Mouse (Mus musculus): ENCODE results near the gene Setd1a.
"Not testable (repeated sequence)": the region's sequence is repeated elsewhere in the genome, so short reads cannot be mapped to it uniquely, and the experiment has no call there.

Setd1a gene

GRCm38 (mm10) chr7:127776426-127776825 lies at the start of gene Setd1a:
Gene Setd1a (plus strand): TSS chr7:127776670.
- peak; percentile 73 to 78 for DNase-seq (ENCODE audit: low spot score in 2 of 2)

DNA sequence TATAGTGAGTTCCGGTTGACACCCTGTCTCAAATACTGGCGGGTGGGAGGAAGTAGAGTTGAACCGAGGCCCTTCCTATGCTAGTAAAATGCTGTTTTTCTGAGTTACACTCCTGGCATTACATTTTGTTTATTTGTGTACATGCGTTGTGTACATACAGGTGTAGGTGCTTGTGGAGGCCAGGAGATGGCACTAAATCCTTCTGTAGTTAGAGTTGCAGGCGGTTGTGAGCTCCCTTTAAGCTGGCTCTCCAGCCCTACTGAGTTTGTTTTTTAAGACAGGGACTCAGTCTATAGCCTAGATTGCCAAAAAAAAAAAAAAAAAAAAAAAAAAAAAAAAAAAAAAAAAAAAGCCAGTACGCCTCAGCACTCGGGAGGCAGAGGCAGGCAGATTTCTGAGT lies 48.6 kb upstream of the Setd1a start:
- no peak for DNase-seq (ENCODE audit: low spot score in 2 of 2)

GRCm38 (mm10) chr7:127730170-127730569 lies 46.3 kb upstream of the Setd1a start:
- no peak for DNase-seq (ENCODE audit: low spot score in 2 of 2)

DNA sequence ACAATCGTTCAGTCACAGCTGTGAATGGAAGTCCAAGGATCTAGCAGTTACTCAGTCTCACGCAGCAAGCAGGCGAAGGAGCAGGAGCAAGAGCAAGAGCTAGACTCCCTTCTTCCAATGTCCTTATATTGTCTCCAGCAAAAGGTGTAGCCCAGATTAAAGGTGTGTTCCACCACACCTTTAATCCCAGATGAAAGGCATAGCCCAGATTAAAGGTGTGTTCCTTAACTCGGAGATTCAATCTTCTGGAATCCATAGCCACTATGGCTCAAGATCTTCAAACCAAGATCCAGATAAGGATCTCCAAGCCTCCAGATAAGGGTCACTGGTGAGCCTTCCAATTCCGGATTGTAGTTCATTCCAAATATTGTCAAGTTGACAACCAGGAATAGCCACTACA lies 44.4 kb upstream of the Setd1a start, which contains the start of gene Ctf2:
Ctf2 (minus strand) TSS at position 101 of the 400 bp plus-strand sequence.
- not testable (repeated sequence) for DNase-seq (ENCODE audit: low spot score in 2 of 2)

- DNase-seq (ENCODE audit: low spot score in 2 of 2): peak; percentile 24 to 65
Measured at GRCm38 (mm10) chr7:127744366-127745045, 32.0 kb upstream of the Setd1a start, which contains the start of gene Fbxl19. Gene Fbxl19 (plus strand): TSS chr7:127744543.

DNA sequence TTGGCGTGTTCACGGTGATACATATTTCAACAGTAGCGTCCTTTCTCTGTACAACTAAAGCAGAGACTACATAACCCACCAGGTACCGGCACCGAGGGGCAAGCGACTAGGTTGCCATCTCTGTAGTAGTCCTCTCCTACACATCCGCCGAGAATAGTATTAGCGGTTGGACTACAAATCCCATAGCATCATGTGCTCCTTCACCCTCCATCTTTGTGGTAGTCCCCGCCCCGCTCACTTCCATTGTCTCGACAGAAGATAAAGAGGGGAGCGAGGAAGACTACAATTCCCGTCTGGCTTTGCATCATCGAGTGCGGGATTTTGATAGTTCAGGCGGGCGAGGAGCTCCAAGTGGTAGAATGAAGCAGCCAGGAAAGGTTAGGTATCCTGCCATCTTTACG lies 31.2 kb upstream of the Setd1a start:
- DNase-seq (ENCODE audit: low spot score in 2 of 2): peak; percentile 80 to 84

- DNase-seq (ENCODE audit: low spot score in 2 of 2): peak in 1 of 2 experiments; percentile 61
Measured at GRCm38 (mm10) chr7:127745652-127746493, 30.6 kb upstream of the Setd1a start.

DNA sequence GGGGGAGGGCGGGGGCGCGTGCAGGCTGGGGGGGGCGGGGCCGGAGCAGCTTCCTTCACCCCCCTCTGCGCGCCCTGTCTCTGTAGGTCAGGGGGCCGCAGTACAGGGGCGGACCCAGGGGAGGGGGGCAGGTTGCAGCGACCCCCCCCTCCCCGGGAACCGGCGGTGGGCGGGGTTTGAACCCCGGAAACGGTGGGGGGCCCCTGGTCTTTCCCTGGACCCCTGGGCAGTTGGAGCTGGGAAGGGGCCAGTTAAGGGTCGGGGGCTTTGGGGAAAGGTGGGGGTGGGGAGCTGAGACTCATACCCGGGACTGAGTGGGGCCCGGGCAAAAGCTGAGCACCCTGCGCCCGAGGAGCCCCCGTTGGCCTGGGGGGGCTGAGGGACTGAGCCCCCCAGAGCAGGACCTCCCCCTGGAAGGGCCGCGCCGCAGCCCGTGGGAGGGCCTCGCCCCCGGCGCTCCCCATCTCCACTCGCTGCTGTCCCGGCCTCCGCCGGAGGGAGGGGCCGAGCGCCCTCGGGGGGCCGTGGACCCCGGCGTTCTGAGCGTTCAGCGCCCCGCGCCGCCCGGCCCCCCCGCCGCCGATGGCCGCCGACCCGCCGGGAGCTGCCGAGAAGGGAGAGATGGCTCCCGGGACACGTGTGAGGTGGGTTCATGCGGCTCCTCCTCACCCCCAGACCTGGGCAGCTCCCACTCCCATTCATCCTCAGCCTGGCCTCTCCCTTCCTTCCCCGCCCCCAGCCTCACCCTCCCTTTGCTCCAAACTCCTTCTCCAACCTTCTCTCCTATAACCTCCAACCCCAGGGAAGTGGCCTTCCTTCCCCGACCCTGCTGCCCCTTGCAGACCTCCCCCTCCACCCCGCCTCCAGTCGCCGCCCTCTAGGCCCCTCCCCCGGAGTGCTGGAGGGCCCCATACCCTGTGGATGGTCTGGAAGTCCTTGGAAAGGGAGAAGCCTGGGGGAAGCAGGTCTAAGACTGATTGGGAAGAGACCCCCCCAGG lies 29.7 kb upstream of the Setd1a start:
- no peak for DNase-seq (ENCODE audit: low spot score in 2 of 2)

DNA sequence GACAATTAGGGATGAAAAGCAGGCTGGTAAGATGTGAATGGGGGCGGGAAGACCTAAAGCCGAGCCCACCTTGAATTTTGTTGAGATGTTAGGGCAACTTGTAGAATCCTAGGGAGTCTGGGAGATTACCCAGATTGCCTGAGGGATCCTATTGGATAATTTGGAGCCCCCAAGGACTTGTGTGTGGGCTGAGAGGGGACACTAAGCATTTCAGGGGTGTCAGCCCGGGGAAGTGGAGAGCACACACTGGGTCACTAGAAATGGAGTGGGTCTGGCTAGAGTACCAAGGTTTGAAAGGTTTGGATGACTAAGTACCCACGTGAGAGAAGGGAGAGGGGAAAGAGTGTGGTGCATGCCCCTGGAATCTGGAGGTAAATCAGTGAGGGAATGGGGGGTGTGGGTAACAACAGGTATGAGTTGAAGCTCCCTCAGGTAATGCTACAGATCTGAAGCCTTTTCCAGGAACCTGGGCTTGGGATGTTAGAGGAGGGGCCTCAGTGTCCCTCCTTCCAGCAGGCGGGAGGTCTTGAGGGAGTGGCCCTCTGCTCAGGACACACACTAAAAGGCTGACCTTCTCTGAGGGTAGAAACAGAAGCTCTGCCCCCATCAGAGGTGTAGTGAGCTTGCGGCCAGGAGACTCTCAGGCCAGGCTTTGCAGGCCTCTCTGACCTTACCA lies 28.8 kb upstream of the Setd1a start:
- no peak for DNase-seq (ENCODE audit: low spot score in 2 of 2)

GRCm38 (mm10) chr7:127748235-127748560 lies 28.3 kb upstream of the Setd1a start:
- DNase-seq (ENCODE audit: low spot score in 2 of 2): no peak

DNA sequence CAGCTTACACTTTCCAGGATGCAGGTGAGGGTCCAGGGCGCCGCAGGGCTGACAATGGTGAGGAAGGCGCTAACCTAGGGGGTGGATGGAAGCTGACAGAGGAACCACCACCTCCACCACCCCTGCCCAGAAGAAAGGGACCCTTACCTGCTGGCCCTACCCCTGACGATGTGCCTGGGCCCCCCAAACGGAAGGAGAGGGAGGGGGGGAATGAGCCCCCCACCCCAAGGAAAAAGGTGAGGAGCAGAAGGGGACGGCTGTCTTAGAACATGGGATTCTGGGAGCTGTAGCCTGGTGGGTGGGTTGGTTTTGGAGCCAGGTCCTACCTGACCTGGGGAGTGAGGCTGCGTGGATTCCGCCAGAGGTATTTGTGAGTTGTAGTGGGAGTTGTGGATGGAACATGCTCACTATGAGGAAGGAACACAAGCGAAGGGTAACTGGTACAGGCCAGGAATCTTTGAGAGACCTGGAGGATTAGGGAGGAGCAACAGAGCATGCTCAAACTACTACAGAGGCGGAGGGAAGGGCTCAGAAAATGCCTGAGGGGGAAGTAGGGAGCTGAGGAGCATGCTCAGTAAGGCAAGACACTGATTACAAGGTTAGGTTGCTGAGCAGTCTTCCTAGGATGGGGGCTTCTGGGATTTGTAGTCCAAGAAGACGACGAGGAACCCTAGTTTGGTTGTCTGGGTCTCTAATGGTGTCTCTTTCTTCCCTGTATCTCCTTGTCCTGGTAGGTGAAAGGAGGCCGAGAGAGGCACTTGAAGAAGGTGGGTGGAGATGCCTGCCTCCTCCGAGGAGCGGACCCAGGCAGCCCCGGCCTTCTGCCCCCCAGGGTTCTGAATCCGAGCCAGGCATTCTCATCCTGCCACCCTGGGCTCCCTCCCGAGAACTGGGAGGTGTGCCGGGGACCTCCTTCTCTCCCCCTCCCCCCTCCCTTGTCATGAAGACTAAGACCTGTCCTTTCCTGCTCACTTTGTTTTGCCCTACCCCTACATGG lies 26.0 kb upstream of the Setd1a start:
- no peak for DNase-seq (ENCODE audit: low spot score in 2 of 2)

- DNase-seq (ENCODE audit: low spot score in 2 of 2): no peak
Measured at GRCm38 (mm10) chr7:127751619-127752018, 24.9 kb upstream of the Setd1a start.

GRCm38 (mm10) chr7:127752069-127752468 lies 24.4 kb upstream of the Setd1a start:
- no peak for DNase-seq (ENCODE audit: low spot score in 2 of 2)

GRCm38 (mm10) chr7:127753158-127753557 lies 23.3 kb upstream of the Setd1a start:
- no peak for DNase-seq (ENCODE audit: low spot score in 2 of 2)

DNA sequence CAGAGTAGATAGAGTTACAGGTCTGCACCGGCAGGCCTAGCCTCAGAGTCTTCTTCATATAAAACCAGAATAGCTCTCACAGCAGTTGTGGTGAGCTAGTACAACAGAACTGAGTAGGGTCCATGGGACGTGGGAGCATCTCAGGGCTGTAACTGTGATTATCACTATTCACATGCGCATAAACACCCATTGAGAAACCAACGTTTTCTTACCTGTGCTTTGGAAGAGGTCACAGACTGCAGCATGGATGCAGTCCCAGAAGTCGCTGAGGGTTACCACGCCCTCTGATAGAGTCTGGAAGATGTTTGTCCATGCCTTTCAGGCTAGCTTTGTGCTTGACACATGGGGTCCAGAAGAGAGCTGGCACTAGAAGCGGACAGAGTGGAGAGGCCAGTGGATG lies 22.7 kb upstream of the Setd1a start:
- DNase-seq (ENCODE audit: low spot score in 2 of 2): no peak

- DNase-seq (ENCODE audit: low spot score in 2 of 2): no peak
Measured at GRCm38 (mm10) chr7:127759716-127760115, 16.8 kb upstream of the Setd1a start.

- DNase-seq (ENCODE audit: low spot score in 2 of 2): no peak
Measured at GRCm38 (mm10) chr7:127760478-127760877, 16.0 kb upstream of the Setd1a start.

GRCm38 (mm10) chr7:127761026-127761425 lies 15.4 kb upstream of the Setd1a start:
- peak; percentile 54 to 59 for DNase-seq (ENCODE audit: low spot score in 2 of 2)

DNA sequence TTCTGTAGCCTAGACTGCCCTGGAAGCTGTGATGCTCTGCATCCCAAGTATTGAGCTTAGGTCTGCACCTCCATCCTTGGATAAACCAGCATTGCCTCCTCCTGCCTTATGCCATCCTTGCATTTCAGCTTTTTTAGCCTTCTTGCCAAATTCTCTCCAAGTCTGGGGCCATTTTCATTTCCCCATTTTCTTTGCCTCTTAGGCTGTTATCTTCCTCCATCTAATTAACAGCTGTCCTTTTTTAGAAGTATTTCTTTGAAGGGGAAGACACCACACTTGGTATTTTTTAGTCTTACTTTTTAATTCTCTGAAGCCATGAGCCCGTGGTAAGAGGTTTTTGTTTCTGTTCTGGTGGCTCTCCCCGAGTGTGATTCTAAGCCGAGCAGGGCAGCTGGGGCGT lies 12.8 kb upstream of the Setd1a start:
- no peak for DNase-seq (ENCODE audit: low spot score in 2 of 2)

- DNase-seq (ENCODE audit: low spot score in 2 of 2): no peak
Measured at GRCm38 (mm10) chr7:127765756-127766155, 10.7 kb upstream of the Setd1a start.
